Mouse (Mus musculus) cortical plate, adult 2 months (tissue): Measurements from ENCODE around the gene Thnsl2. TPM values are rescaled to one million over a fixed set of nuclear protein-coding genes. Genes with fewer than 3 reads are reported as not detected.

Experiments
- H3K27ac ChIP-seq: fragments of 200-500 bp; 2 replicates; pipeline ENCODE4 v1.5.1; 2012; ENCODE audit warnings: low read length, control low read depth, inconsistent platforms; ENCODE audit not compliant: insufficient read depth
- H3K4me1 ChIP-seq: fragments of 200-500 bp; 2 replicates; pipeline ENCODE4 v1.6.1; 2011; ENCODE audit warnings: low read length; ENCODE audit not compliant: control insufficient read depth, insufficient read depth
- H3K4me3 ChIP-seq: fragments of 200-500 bp; 2 replicates; pipeline ENCODE4 v1.5.1; 2011; ENCODE audit warnings: mild to moderate bottlenecking, low read length, control low read depth; ENCODE audit not compliant: insufficient read depth
- CTCF ChIP-seq: fragments of 200-500 bp; IDR thresholded peaks from 2 replicates; pipeline ENCODE4 v1.5.1; 2011; ENCODE audit warnings: mild to moderate bottlenecking, control low read depth, low read length; ENCODE audit not compliant: insufficient read depth; ENCODE audit errors: extremely low read depth
- POLR2A ChIP-seq: fragments of 200-500 bp; IDR thresholded peaks from 2 replicates; pipeline ENCODE4 v1.6.1; 2011; ENCODE audit warnings: mild to moderate bottlenecking, low read length, control low read depth; ENCODE audit not compliant: insufficient read depth; ENCODE audit errors: extremely low read depth
- polyA plus RNA-seq: library from polyadenylated mRNA; depleted of rRNA; stranded (reverse); fragments of >200 nt; gene quantifications from 2 replicates; pipeline ENCODE4 v1.2.3, GENCODE M21; 2012; rRNA removed

The Thnsl2 gene
- polyA plus RNA-seq, result 5.0 and 5.1 TPM in 2 replicates

GRCm38 (mm10) chr6:71143894-71144455 lies at the start of gene Thnsl2:
TSS of gene Thnsl2 (minus strand) at chr6:71144439.
- H3K4me1 ChIP-seq, result peaks cover 4% of the 10 kb centered on the region
- peak within 1 kb of the TSS; percentile 61; the same call in 1 of the 2 replicates for H3K27ac ChIP-seq
- TF ChIP-seq CTCF (peak; percentile 9; the same call in 1 of the 2 replicates), POLR2A (peak; percentile 54; the same call in 1 of the 2 replicates)
- peak within 1 kb of the TSS; percentile 84 for H3K4me3 ChIP-seq

- Histone ChIP-seq H3K4me3 (no peak overlapping the region), H3K27ac (no peak overlapping the region), H3K4me1 (no peaks in the 10 kb centered on the region)
- TF ChIP-seq CTCF (no peak), POLR2A (no peak)
Measured at GRCm38 (mm10) chr6:71193151-71193740, 49.0 kb upstream of the Thnsl2 start.

DNA sequence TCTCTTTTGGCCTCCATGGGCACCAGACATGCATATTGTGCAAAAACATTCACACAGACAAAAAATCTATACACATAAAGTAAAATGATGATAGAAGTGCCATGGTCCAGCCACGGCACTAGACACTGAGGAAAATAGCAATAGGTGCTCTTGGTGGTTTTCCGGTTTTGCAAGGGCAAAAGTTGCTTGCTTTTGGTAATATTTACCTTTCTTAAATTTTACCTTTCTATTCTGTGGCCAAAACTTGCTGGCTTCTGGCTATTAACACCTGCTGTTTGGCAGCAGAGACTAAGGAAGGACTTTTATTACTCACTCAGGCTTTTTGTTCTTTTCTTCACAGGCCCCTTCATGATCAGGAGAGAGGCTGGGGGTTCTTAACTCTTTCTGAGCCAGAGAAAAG lies 46.3 kb upstream of the Thnsl2 start:
- no peak overlapping the region for H3K4me3 ChIP-seq
- no peak for TF ChIP-seq CTCF
- TF ChIP-seq POLR2A, result no peak
- H3K27ac ChIP-seq, result no peak overlapping the region
- no peaks in the 10 kb centered on the region for H3K4me1 ChIP-seq

DNA sequence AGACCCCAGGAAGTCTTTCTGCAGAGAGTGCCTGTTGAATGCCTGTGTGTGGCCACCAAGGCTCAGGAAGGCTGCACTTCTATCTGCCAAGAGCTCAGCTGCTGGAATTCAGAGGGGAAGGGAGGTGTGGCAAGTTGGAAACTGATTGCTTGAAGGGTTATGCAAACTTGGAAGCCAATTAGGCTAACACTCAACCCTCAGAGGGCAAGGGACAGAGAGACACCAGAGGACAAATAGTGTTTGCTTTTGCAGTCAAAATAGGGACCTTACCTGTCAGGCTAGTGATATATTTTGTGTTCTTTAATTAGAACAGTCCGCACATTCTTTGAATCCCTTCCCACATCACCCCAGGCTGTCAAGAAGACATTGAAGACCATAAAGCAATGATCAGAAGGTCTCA lies 45.3 kb upstream of the Thnsl2 start:
- TF ChIP-seq POLR2A, result no peak
- TF ChIP-seq CTCF, result no peak
- H3K4me3 ChIP-seq, result no peak overlapping the region
- H3K4me1 ChIP-seq, result no peaks in the 10 kb centered on the region
- H3K27ac ChIP-seq, result no peak overlapping the region

DNA sequence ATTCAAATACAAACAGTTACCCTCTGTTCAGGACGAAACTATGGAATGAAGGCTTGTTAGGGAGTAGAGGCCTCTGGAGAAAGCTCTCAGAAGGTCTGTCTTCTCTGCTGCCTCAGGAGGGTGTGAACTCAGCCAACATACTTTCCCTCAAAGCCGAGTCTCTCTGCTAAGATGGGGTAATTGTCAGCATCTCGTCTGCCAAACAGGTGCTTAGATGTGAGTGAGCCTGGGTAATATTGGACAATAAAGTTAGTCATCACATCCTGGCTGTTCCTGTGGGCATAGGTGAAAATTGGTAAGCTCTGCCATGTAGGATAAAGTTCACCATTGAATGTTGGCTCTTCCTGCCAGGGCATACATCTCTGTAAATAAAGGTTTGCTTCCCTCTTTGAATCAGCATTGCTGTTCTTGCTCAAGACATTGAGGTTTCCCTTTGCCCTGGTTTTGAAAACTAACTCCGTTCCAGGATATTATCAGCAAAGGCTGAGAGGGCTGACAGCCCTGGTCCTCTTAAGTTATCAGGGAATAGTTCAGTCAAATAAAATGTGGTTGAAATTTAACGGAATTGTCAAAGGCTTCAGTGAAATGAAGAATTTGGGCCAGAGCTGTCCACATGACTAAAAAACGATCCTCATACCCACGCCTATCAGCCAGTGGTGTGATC lies 40.8 kb upstream of the Thnsl2 start:
- H3K4me3 ChIP-seq, result no peak overlapping the region
- TF ChIP-seq POLR2A (no peak), CTCF (no peak)
- H3K27ac ChIP-seq, result no peak overlapping the region
- H3K4me1 ChIP-seq, result no peaks in the 10 kb centered on the region

DNA sequence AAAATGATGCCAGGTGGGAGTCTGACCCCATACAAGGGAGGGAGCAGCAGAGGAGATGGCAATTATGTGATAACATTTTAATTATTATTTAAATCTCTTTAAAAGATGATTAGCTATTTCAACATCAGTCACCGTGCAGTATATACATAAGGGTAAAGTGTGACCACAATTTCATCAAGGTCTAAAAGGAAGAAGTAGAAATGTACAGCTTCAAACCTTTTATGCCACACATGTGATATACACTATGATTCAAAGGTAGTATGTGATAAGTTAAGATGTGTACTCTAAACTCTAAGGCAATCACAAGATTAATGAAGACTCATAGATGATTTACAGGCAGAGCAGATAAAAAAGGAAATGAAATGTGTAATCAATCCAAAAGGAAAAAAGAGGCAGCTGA lies 36.4 kb upstream of the Thnsl2 start:
- no peak overlapping the region for H3K27ac ChIP-seq
- no peak for TF ChIP-seq CTCF
- TF ChIP-seq POLR2A, result no peak
- H3K4me3 ChIP-seq, result no peak overlapping the region
- H3K4me1 ChIP-seq, result no peaks in the 10 kb centered on the region

DNA sequence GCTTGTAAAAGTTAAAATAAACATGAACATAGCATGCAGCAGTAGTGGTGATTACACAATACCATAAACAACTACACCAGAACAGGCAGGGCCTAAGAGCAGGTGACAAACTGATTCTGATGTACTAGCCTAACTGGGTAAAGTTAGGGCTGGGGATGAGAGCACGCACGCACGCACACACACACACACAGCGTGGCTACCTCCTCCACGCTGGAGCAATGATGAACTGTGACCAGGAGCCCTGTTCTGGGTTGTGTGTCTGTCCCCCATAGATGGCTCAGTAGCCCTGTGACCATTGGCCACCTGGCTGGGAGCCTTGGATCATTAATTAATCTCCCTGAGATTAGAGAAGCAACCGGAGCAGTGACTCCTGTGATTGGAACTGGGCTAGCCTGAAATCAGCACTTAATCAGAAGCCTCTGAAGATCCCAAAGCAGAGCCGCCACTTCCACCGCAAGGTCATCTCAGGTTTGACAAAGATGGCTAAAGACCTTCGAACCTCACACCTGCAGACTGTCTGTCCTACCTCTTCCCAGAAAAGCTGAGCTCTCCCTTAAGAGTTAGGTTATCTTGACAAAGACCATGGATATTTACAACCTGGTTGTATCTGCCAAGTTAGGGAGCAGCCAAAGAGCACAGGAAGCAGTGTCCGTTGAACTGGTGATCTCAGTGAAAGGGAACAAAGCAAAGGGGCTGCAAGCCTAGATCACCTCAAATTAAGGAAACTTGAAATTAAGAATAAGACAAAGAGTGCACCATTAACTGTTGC lies 28.8 kb upstream of the Thnsl2 start:
- H3K4me3 ChIP-seq, result no peak overlapping the region
- H3K27ac ChIP-seq, result no peak overlapping the region
- H3K4me1 ChIP-seq, result no peaks in the 10 kb centered on the region
- TF ChIP-seq CTCF, result no peak
- TF ChIP-seq POLR2A, result no peak

- no peak overlapping the region for H3K4me3 ChIP-seq
- no peaks in the 10 kb centered on the region for H3K4me1 ChIP-seq
- TF ChIP-seq CTCF, result peak; percentile 64
- TF ChIP-seq POLR2A, result no peak
- H3K27ac ChIP-seq, result no peak overlapping the region
Measured at GRCm38 (mm10) chr6:71166551-71167169, 22.4 kb upstream of the Thnsl2 start.

- no peak for TF ChIP-seq CTCF
- TF ChIP-seq POLR2A, result no peak
- Histone ChIP-seq H3K4me3 (no peak overlapping the region), H3K4me1 (no peaks in the 10 kb centered on the region), H3K27ac (no peak overlapping the region)
Measured at GRCm38 (mm10) chr6:71164394-71164793, 20.2 kb upstream of the Thnsl2 start.
